Mouse (Mus musculus) small intestine, adult 2 months (tissue): ENCODE measurements around the gene March6.

ENCODE experiments used
- CTCF ChIP-seq: fragments of 200-500 bp; IDR thresholded peaks from 2 replicates; pipeline ENCODE4 v1.5.1; 2012; ENCODE audit warnings: low read depth, mild to moderate bottlenecking, control low read depth, inconsistent platforms, low read length, moderate library complexity, mixed read lengths; ENCODE audit not compliant: insufficient replicate concordance, insufficient read length; ENCODE audit errors: extremely low read depth
- POLR2A ChIP-seq: fragments of 200-500 bp; IDR thresholded peaks from 2 replicates; pipeline ENCODE4 v1.6.1; 2012; ENCODE audit warnings: low read depth, mild to moderate bottlenecking, control low read depth, inconsistent platforms, low read length, moderate library complexity

GRCm38 (mm10) chr15:31529103-31529502, 1.8 kb downstream of the March6 start:
- TF ChIP-seq POLR2A (no peak), CTCF (no peak)
